Mouse (Mus musculus): ENCODE results near the gene Vwf.

DNA sequence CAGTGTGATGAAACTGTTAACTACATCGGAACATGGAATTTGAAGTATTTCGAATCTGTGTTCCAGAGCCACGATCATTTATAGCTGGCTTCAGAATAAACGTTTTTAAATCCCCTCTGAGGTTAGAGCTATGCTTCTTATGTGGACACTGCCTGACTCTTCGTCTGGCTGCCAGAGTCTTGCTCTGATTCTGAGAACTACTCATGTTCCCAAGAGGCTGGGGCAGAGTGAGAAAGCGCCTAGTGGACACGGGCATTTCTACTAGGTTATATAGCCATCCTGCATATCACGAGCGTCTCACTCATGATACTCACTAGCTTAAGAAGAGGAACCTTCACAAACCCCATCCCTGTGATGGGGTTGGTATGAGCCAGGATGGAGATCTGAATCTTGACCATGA is 30.7 kb downstream of the Vwf start:
- TF ChIP-seq POLR2A (IDR thresholded peaks at IDR 0.05; ENCODE audit: insufficient read depth, low read length), result no peak
- TF ChIP-seq CTCF (IDR thresholded peaks at IDR 0.05; ENCODE audit: low read depth, low read length), result no peak

Data from ES-Bruce4 (cell line).